Mouse (Mus musculus) MEL (cell line): ENCODE measurements at regions not wholly inside any gene's neighbourhood (a gene's known extent, or its start where the extent isn't known, plus 50 kb on each side); places are given as distances from the start of the nearest gene placed in this dataset.

Source experiments
- DNase-seq: peaks from one replicate; pipeline ENCODE4 v3.0.0; 2011; ENCODE audit warnings: low read depth, low spot score
- H3K27ac ChIP-seq: 2 replicates; pipeline ENCODE4 v1.5.1; 2012; ENCODE audit warnings: low read depth, mild to moderate bottlenecking, control low read depth, low read length, moderate library complexity; ENCODE audit not compliant: control insufficient read depth
- H3K27me3 ChIP-seq, 2 experiments: fragments of 150-350 bp in 1 of 2; sonication (generic) in 1 of 2; 2 replicates each; pipeline ENCODE4 v1.6.1; 2012; ENCODE audit warnings: low read length in 2 of 2, mild to moderate bottlenecking in 2 of 2, improper control_type of control experiment in 1 of 2, moderate library complexity in 1 of 2; ENCODE audit not compliant: insufficient read depth in 2 of 2, control insufficient read depth in 1 of 2
- H3K36me3 ChIP-seq, 2 experiments: 2 replicates each; pipeline ENCODE4 v1.6.1; 2012 to 2014; ENCODE audit warnings: low read length in 2 of 2, improper control_type of control experiment in 1 of 2, inconsistent platforms in 1 of 2, mild to moderate bottlenecking in 1 of 2; ENCODE audit not compliant: insufficient read depth in 2 of 2, control insufficient read depth in 1 of 2
- H3K4me1 ChIP-seq, 2 experiments: fragments of 150-350 bp in 1 of 2; sonication (generic) in 1 of 2; 2 replicates each; pipeline ENCODE4 v1.6.1; 2012; ENCODE audit warnings: low read length in 2 of 2, improper control_type of control experiment in 1 of 2, mild to moderate bottlenecking in 1 of 2; ENCODE audit not compliant: insufficient read depth in 2 of 2, control insufficient read depth in 1 of 2
- H3K4me3 ChIP-seq, 2 experiments: fragments of 150-350 bp in 1 of 2; sonication (generic) in 1 of 2; 2 replicates each; pipeline ENCODE4 v1.5.1; 2012; ENCODE audit warnings: low read depth in 2 of 2, low read length in 2 of 2, mild to moderate bottlenecking in 2 of 2, moderate library complexity in 2 of 2, control low read depth in 1 of 2, improper control_type of control experiment in 1 of 2; ENCODE audit not compliant: control insufficient read depth in 1 of 2, insufficient read depth in 1 of 2
- H3K79me2 ChIP-seq: 2 replicates; pipeline ENCODE4 v1.6.1; 2012; ENCODE audit warnings: mild to moderate bottlenecking, low read length, moderate library complexity; ENCODE audit not compliant: control insufficient read depth, poor library complexity, insufficient read depth
- H3K9ac ChIP-seq: 2 replicates; pipeline ENCODE4 v1.6.1; 2012; ENCODE audit warnings: low read depth, mild to moderate bottlenecking, control low read depth, low read length, moderate library complexity; ENCODE audit not compliant: control insufficient read depth, poor library complexity, severe bottlenecking
- H3K9me3 ChIP-seq: fragments of 150-350 bp; sonication (generic); replicated peaks from 2 replicates; pipeline ENCODE4 v1.6.1; 2012; ENCODE audit warnings: mild to moderate bottlenecking, low read length, improper control_type of control experiment, moderate library complexity; ENCODE audit not compliant: insufficient read depth
- CHD1 ChIP-seq: IDR thresholded peaks from 2 replicates; pipeline ENCODE4 v1.6.1; 2012; ENCODE audit warnings: low read depth, mild to moderate bottlenecking, inconsistent platforms, low read length, improper control_type of control experiment
- CHD2 ChIP-seq: IDR thresholded peaks from 2 replicates; pipeline ENCODE4 v1.6.1; 2011; ENCODE audit warnings: low read length, improper control_type of control experiment
- CTCF ChIP-seq, 3 experiments: IDR thresholded peaks in 2 of 3; conservative IDR thresholded peaks in 1 of 3; 2 replicates each; pipeline ENCODE4 v1.5.1; 2011 to 2012; ENCODE audit warnings: low read length in 3 of 3, low read depth in 2 of 3, mild to moderate bottlenecking in 2 of 3, improper control_type of control experiment in 1 of 3, inconsistent platforms in 1 of 3, mixed read lengths in 1 of 3, moderate library complexity in 1 of 3; ENCODE audit not compliant: control insufficient read depth in 1 of 3, insufficient read depth in 1 of 3, poor library complexity in 1 of 3, severe bottlenecking in 1 of 3
- E2F4 ChIP-seq: IDR thresholded peaks from 2 replicates; pipeline ENCODE4 v1.6.1; 2011; ENCODE audit warnings: low read depth, low read length, improper control_type of control experiment, borderline replicate concordance
- ELF1 ChIP-seq: IDR thresholded peaks from 2 replicates; pipeline ENCODE4 v1.6.1; 2014; ENCODE audit warnings: low read depth, mild to moderate bottlenecking, inconsistent platforms, low read length, improper control_type of control experiment, moderate library complexity
- EP300 ChIP-seq, 2 experiments: IDR thresholded peaks; 2 replicates each; pipeline ENCODE4 v1.6.1; 2011; ENCODE audit warnings: improper control_type of control experiment in 2 of 2, low read length in 2 of 2, low read depth in 1 of 2, mild to moderate bottlenecking in 1 of 2
- ETS1 ChIP-seq: IDR thresholded peaks from 2 replicates; pipeline ENCODE4 v1.6.1; 2012; ENCODE audit warnings: low read depth, mild to moderate bottlenecking, inconsistent platforms, low read length, improper control_type of control experiment, moderate library complexity
- GABPA ChIP-seq: IDR thresholded peaks from 2 replicates; pipeline ENCODE4 v1.6.1; 2012; ENCODE audit warnings: low read depth, mild to moderate bottlenecking, inconsistent platforms, low read length, improper control_type of control experiment, moderate library complexity
- HCFC1 ChIP-seq: IDR thresholded peaks from 2 replicates; pipeline ENCODE4 v1.6.1; 2012; ENCODE audit warnings: low read depth, mild to moderate bottlenecking, inconsistent platforms, low read length, improper control_type of control experiment, moderate library complexity
- JUND ChIP-seq: IDR thresholded peaks from 2 replicates; pipeline ENCODE4 v1.6.1; 2011; ENCODE audit warnings: low read depth, mild to moderate bottlenecking, improper control_type of control experiment, low read length
- MAX ChIP-seq: IDR thresholded peaks from 2 replicates; pipeline ENCODE4 v1.6.1; 2011; ENCODE audit warnings: low read length, improper control_type of control experiment
- MAZ ChIP-seq: IDR thresholded peaks from 2 replicates; pipeline ENCODE4 v1.6.1; 2012; ENCODE audit warnings: low read depth, mild to moderate bottlenecking, inconsistent platforms, low read length, improper control_type of control experiment
- MEF2A ChIP-seq: IDR thresholded peaks from 2 replicates; pipeline ENCODE4 v1.6.1; 2014; ENCODE audit warnings: low read depth, mild to moderate bottlenecking, inconsistent platforms, low read length, improper control_type of control experiment; ENCODE audit not compliant: poor library complexity, insufficient replicate concordance, severe bottlenecking; ENCODE audit errors: extremely low read depth
- MYB ChIP-seq: IDR thresholded peaks from 2 replicates; pipeline ENCODE4 v1.6.1; 2011; ENCODE audit warnings: mild to moderate bottlenecking, low read depth, low read length, improper control_type of control experiment
- MYC ChIP-seq: IDR thresholded peaks from 2 replicates; pipeline ENCODE4 v1.6.1; 2011; ENCODE audit warnings: low read depth, mild to moderate bottlenecking, low read length, improper control_type of control experiment, moderate library complexity
- NELFE ChIP-seq: IDR thresholded peaks from 2 replicates; pipeline ENCODE4 v1.6.1; 2011; ENCODE audit warnings: low read depth, low read length, improper control_type of control experiment
- NRF1 ChIP-seq: IDR thresholded peaks from 2 replicates; pipeline ENCODE4 v1.6.1; 2014; ENCODE audit warnings: low read depth, mild to moderate bottlenecking, inconsistent platforms, low read length, improper control_type of control experiment, moderate library complexity; ENCODE audit not compliant: poor library complexity, insufficient read depth, severe bottlenecking
- POLR2AphosphoS5 ChIP-seq: IDR thresholded peaks from 2 replicates; pipeline ENCODE4 v1.6.1; 2012; ENCODE audit warnings: low read depth, borderline replicate concordance, mild to moderate bottlenecking, inconsistent platforms, low read length, moderate library complexity, mixed read lengths
- RAD21 ChIP-seq: IDR thresholded peaks from 2 replicates; pipeline ENCODE4 v1.6.1; 2011; ENCODE audit warnings: mild to moderate bottlenecking, low read depth, low read length, improper control_type of control experiment
- SIN3A ChIP-seq: IDR thresholded peaks from 2 replicates; pipeline ENCODE4 v1.6.1; 2012; ENCODE audit warnings: low read length, improper control_type of control experiment, inconsistent platforms
- TAL1 ChIP-seq: IDR thresholded peaks from 2 replicates; pipeline ENCODE4 v1.6.1; 2012; ENCODE audit warnings: mild to moderate bottlenecking, inconsistent platforms, low read length, moderate library complexity, mixed read lengths
- TCF12 ChIP-seq: IDR thresholded peaks from 2 replicates; pipeline ENCODE4 v1.6.1; 2014; ENCODE audit warnings: low read depth, mild to moderate bottlenecking, inconsistent platforms, low read length, improper control_type of control experiment, moderate library complexity
- USF1 ChIP-seq: IDR thresholded peaks from 2 replicates; pipeline ENCODE4 v1.6.1; 2014; ENCODE audit warnings: low read depth, mild to moderate bottlenecking, inconsistent platforms, low read length, improper control_type of control experiment, moderate library complexity
- USF2 ChIP-seq, 2 experiments: IDR thresholded peaks; 2 replicates each; pipeline ENCODE4 v1.6.1; 2011 to 2012; ENCODE audit warnings: improper control_type of control experiment in 2 of 2, low read length in 2 of 2, borderline replicate concordance in 1 of 2, inconsistent platforms in 1 of 2, low read depth in 1 of 2, mild to moderate bottlenecking in 1 of 2; ENCODE audit not compliant: insufficient read depth in 1 of 2
- ZC3H11A ChIP-seq: IDR thresholded peaks from 2 replicates; pipeline ENCODE4 v1.6.1; 2012; ENCODE audit warnings: low read depth, mild to moderate bottlenecking, inconsistent platforms, low read length, improper control_type of control experiment
- ZKSCAN1 ChIP-seq: IDR thresholded peaks from 2 replicates; pipeline ENCODE4 v1.6.1; 2012; ENCODE audit warnings: low read depth, mild to moderate bottlenecking, inconsistent platforms, low read length, improper control_type of control experiment, moderate library complexity

GRCm38 (mm10) chr15:17783368-17783767 is 1035.4 kb upstream of the Cdh10 start (continued):
- peak; percentile 95 for TF ChIP-seq EP300 (IDR thresholded peaks at IDR 0.05; ENCODE audit: low read depth in 1 of 2, low read length in 2 of 2)
- no peak for TF ChIP-seq ZC3H11A
- TF ChIP-seq MYC = no peak

DNA sequence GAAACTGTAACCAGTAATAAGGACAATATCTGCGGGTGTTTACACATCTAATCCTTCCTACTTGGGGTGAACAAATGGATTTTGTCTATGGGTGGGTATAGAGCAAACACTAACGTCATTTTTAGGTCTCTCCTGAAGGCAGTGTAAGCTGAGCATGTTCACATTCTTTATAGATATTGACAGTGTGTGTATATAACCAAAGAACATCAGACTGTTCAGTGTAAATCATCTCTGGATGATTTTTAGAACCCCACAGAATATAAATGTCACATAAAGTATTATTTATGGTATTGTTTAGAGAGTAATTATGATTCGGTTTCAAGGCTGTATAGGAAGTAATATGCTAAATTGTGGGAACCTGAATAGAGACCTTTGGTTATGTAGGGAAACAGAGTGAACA is 1021.2 kb upstream of the Cdh10 start:
- Histone ChIP-seq H3K9me3 (no peaks in the 10 kb centered on the region), H3K79me2 (no peaks in the 10 kb centered on the region), H3K36me3 (no peaks in the 10 kb centered on the region), H3K27ac (no peak overlapping the region), H3K9ac (no peak overlapping the region), H3K4me1 (no peaks in the 10 kb centered on the region), H3K27me3 (no peaks in the 10 kb centered on the region), H3K4me3 (no peak overlapping the region)
- no peak for DNase-seq
- TF ChIP-seq TAL1 = no peak
- TF ChIP-seq MAZ = no peak
- TF ChIP-seq RAD21 = no peak
- TF ChIP-seq USF2 (IDR thresholded peaks at IDR 0.05; ENCODE audit: borderline replicate concordance in 1 of 2, insufficient read depth in 1 of 2, low read depth in 1 of 2, low read length in 2 of 2) = no peak
- TF ChIP-seq MYC = no peak
- no peak for TF ChIP-seq NELFE
- TF ChIP-seq JUND = no peak
- TF ChIP-seq ETS1 = no peak
- no peak for TF ChIP-seq CHD2
- TF ChIP-seq CTCF (IDR thresholded peaks at IDR 0.05 in 2 of 3, conservative IDR thresholded peaks at IDR 0.05 in 1 of 3; ENCODE audit: control insufficient read depth in 1 of 3, insufficient read depth in 1 of 3, low read depth in 2 of 3, low read length in 3 of 3, poor library complexity in 1 of 3, severe bottlenecking in 1 of 3) = no peak
- no peak for TF ChIP-seq USF1
- no peak for TF ChIP-seq NRF1
- no peak for TF ChIP-seq GABPA
- no peak for TF ChIP-seq CHD1
- TF ChIP-seq ZC3H11A = no peak
- TF ChIP-seq MEF2A = no peak
- TF ChIP-seq ZKSCAN1 = no peak
- no peak for TF ChIP-seq MAX

DNA sequence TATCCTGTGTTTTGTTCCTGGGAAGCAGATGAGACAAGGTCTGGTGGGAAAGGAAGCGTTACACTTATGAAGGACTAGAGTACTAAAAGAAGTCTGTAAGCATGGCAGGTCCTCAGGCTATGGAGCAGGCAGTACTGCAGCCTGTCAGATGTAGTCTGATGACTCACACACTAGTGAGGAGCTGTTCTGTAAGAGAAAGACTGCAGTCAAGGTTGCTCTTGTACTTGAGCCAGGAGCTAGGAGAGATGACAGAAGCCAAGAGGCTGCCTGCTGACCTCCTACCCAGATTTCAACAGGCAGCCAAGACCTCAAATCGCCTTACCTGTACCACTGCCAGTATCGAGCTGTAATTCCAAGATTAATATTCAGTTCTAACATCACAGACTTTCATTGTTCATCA is 1017.3 kb upstream of the Cdh10 start:
- no peaks in the 10 kb centered on the region for H3K27me3 ChIP-seq
- no peaks in the 10 kb centered on the region for H3K4me1 ChIP-seq
- no peaks in the 10 kb centered on the region for H3K9me3 ChIP-seq
- peak; percentile 19 for DNase-seq
- no peak overlapping the region for H3K4me3 ChIP-seq
- no peak overlapping the region for H3K9ac ChIP-seq
- no peak for TF ChIP-seq POLR2AphosphoS5
- no peak for TF ChIP-seq CHD1
- TF ChIP-seq EP300 (IDR thresholded peaks at IDR 0.05; ENCODE audit: low read depth in 1 of 2, low read length in 2 of 2) = no peak
- TF ChIP-seq HCFC1 = no peak
- TF ChIP-seq ELF1 = no peak
- no peak for TF ChIP-seq SIN3A
- TF ChIP-seq USF1 = no peak
- no peak for TF ChIP-seq NELFE
- no peak for TF ChIP-seq E2F4
- TF ChIP-seq MYB = no peak
- no peak for TF ChIP-seq TCF12
- TF ChIP-seq ZC3H11A = no peak
- TF ChIP-seq, all 39 proteins: peak for 0
- Histone ChIP-seq H3K27ac (no peak overlapping the region), H3K79me2 (no peaks in the 10 kb centered on the region), H3K36me3 (no peaks in the 10 kb centered on the region)
